Mouse (Mus musculus): Measurements from ENCODE around the gene Rpl36.

GRCm38 (mm10) chr17:56631807-56632206 is 18.6 kb downstream of the Rpl36 start:
- TF ChIP-seq CTCF (IDR thresholded peaks at IDR 0.05) (no peak), POLR2A (IDR thresholded peaks at IDR 0.05; ENCODE audit: insufficient read depth, low read depth, low read length) (no peak), EP300 (IDR thresholded peaks at IDR 0.05; ENCODE audit: insufficient read depth, low read depth, low read length) (no peak)

Measured in heart, adult 2 months (tissue).